Comparison of ENCODE assay signal across 9 mouse cellular contexts in genomic region chr6:120971797-120972590, GRCm38 (mm10). TPM values are rescaled to one million over a fixed set of nuclear protein-coding genes. Genes with fewer than 3 reads are reported as not detected.
DNase-seq lines count a peak whose midpoint lies in the region; ATAC-seq lines count a peak whose summit lies in the region.
"Had no signal": no experiment of that assay in that cellular context is flagged by ENCODE, and none has a peak within 500 bp of the region (broad histone marks: within the 10 kb centered on the region; RNA-seq: fewer than 3 reads in every experiment).

No protein-coding gene starts in this region.

- H3K9me3 ChIP-seq in hindbrain, embryonic 15.5 days = no peaks in the 10 kb centered on the region

- no peaks in the 10 kb centered on the region for H3K27me3 ChIP-seq in hindbrain, embryonic 15.5 days

- DNase-seq in R1 (ENCODE audit: low read depth, low spot score) = peak; percentile 78
- peak; percentile 91 to 93 for DNase-seq in cerebellum, postnatal 10 days
- peak; percentile 85 for DNase-seq in gastrocnemius, adult 18-20 months (ENCODE audit: low spot score)
- peak; percentile 88 to 94 for DNase-seq in layer of hippocampus, postnatal 25 days (ENCODE audit: extremely low spot score in 1 of 2, low spot score in 1 of 2)
- peak; percentile 83 for DNase-seq in lung, postnatal 14 days
- peak; percentile 82 for DNase-seq in retina, postnatal 1 day
- DNase-seq in thymus, postnatal 4 days = peak; percentile 89

- H3K36me3 ChIP-seq in hindbrain, embryonic 15.5 days = peaks cover 35% of the 10 kb centered on the region

- H3K4me1 ChIP-seq in hindbrain, embryonic 15.5 days (replicated peaks) = no peaks in the 10 kb centered on the region

- 65% methylated on average over 14 of the region's 14 CpGs for WGBS in hindbrain, embryonic 15.5 days

- no peak overlapping the region for H3K9ac ChIP-seq in hindbrain, embryonic 15.5 days

- no peak overlapping the region for H3K4me3 ChIP-seq in hindbrain, embryonic 15.5 days
- H3K4me3 ChIP-seq: myocyte had no signal

- no peak overlapping the region for H3K4me2 ChIP-seq in hindbrain, embryonic 15.5 days

- H3K27ac ChIP-seq in hindbrain, embryonic 15.5 days (replicated peaks) = no peak overlapping the region

- ATAC-seq in hindbrain, embryonic 15.5 days (ENCODE audit: low FRiP score, low read depth) = peak; percentile 52; the same call in 1 of the 2 replicates

RNA-seq across cellular contexts. Expression of gene Bid, which starts 55.3 kb away (rescaled TPM):
- total RNA-seq in gastrocnemius, adult 18-20 months (2021) = under 1 TPM; 0.39 to 0.78 TPM
- 39.1 and 39.3 TPM in 2 replicates for polyA plus RNA-seq in hindbrain, embryonic 15.5 days (2015; fragmentation: Nextera tagmentation; extraction: Ambion mirVana)
- 10 to 100 TPM; 13.5 to 16.5 TPM for total RNA-seq in layer of hippocampus, postnatal 25 days (2021)

Comparison
In these comparisons a context has a peak if more than half of its experiments do, and no peak if none do; other contexts are left out.
1. RNA of gene Bid, which starts 55.3 kb away (total RNA-seq): 13.5 to 16.5 TPM in layer of hippocampus, postnatal 25 days; 0.39 to 0.78 TPM in gastrocnemius, adult 18-20 months; every median in the first group is over 4 times any median in the second.
2. Peak in every context shown above with its lines, with median percentiles within 50 percentile points of each other: DNase-seq.